Mouse (Mus musculus) gastrocnemius, postnatal 10 days (tissue): Measurements from ENCODE around the gene Drc7. TPM values are rescaled to one million over a fixed set of nuclear protein-coding genes. Genes with fewer than 3 reads are reported as not detected.

Source experiments
- DNase-seq: peaks from one replicate; pipeline ENCODE4 v3.0.0; 2021; ENCODE audit warnings: mixed read lengths
- total RNA-seq, 2 experiments: library from RNA; stranded (reverse); gene quantifications; 2 replicates each; pipeline ENCODE4 v1.2.3; 2021

Drc7 gene
- total RNA-seq, 2 experiments from 2014 or later = not detected

DNA sequence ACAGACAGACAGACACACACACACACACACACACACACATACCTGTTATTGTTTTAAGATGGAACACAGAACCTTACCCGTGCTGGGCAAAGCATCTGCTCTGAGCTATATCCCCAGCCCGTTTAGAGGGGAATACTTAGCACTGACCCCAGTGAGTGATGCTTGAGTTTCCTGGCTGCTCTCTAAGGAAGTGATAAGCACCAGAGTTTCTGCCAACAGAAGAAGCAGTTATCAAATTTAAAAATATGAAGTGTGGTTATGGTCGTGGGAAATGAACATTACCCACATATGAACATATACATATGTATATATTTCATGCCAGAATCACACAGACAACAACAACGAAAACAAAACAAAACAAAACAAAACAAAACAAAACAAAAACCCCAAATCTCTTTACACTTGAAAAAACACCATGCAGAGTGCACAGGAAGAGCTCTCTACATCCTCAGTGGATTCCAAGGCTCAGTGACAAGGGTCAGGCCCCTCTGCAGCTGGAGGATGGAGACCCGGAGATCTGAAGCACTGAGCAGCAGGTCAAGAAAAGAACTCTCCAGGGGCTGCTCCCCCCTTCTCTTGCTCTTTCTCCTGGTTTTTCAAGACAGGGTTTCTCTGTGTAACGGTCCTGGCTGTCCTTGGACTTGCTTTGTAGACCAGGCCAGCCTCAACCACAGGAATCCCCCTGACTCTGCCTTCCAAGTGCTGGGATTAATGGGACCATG, 5.1 kb downstream of the Drc7 start:
- DNase-seq = no peak

DNA sequence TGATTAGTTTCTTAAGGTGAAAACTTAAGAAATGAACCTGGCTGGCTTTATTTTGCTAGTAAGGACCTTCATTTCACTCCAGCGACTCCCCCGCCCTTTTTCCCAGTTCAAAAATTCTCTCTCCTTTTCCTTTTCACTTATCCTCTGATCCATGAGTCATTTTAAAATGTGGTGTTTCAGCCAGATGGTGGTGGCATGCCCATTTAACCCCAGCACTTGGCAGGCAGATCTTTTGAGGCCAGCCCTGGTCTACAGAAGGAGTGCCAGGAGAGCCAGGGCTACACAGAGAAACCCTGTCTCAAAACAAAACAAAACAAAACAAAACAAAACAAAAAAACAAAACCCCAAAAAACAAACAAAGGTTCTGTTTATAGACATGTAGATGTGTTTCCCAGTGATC, 9.6 kb downstream of the Drc7 start:
- DNase-seq = no peak

DNA sequence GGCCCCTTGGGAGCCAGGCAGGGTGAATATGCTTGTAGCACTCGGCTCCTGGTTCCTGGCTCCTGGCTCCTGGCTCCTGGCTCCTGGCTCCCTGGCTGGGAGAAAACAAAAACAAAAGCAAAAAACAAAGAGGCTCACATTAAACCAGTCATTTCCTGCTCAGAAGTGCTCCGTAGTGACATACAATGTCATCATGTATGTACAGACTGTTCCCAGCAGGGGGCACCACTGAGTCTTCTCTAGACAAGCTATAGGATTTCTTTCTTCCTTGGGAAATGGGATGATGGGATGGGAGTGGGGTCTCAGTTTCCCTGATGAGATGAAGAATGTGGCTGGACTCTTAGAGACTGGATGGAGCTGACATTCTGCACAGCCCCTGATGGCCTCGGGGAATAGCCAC, 12.7 kb downstream of the Drc7 start:
- peak; percentile 60 for DNase-seq

DNA sequence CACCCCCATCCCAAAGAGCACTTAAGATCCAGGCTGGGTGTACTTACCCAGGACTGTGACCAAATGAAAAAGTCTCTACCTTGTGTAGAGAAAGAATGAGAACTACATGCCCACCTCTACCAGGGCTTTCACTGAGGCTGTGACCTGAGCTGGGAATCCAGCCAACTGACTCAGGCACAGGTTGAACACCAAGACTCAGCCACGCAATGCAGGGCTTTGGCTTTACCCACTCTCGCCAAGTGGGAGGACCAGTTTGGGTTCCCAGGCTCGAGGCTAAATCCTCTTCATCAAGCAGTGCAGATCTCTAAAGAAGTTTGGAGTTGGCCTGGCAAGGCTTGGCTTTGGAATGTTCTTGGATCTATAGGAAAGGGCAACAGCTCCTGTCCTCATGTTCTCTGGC, 20.6 kb downstream of the Drc7 start:
- no peak for DNase-seq

DNA sequence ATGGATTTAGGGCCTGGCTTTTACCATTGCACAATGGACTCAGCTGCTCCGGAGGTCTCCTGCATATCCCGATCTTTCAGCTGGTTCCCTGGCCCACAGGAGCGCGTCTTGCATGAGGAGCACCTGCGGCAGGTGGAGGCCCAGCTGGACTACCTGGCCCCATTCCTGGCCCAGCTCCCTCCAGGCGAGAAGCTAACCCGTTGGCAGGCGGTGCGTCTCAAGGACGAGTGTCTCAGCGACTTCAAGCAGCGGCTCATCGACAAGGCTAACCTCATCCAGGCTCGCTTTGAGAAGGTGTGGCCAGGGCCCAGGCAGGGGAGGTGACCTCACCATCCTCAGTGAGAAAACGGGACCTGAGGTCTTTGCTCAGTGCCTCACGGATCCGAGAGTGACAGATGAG, 21.2 kb downstream of the Drc7 start:
- DNase-seq = no peak

DNA sequence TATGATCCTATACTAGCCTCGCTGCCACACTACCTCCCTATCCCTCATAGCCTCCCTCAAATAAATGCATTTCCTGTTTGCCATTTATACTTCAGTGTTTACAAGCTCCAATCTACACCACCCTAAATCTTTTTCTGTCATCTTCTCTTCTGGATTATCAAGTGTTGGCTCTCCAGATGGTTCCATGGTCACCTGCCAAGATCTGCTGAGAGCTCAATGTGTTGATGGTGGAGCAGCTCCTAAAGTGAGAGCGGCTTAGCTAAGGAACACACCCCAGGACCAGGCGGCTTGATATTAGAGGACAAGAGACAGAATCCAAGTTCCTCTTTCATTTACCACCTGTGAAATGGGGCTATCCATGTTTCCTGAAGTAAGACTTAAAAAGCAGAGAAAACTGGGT, 23.2 kb downstream of the Drc7 start:
- DNase-seq = no peak

DNA sequence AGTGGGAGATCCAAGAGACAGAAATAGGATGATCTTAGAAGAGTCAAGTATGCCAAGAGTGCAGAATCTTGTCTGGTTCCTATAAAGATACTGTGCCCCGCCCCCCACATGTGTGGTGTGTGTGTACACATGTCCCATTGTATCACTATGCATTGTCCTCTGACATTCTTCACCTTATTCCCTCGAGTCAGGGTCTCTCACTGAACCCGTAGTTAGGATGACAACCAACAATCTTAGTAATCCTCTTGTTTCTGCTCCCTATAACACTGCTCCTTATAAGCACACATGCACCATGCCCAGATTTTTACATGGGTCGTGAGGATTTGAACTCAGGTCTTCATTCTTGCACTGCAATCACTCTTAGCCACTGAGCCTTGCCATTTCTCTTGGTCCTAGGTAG, 24.4 kb downstream of the Drc7 start:
- no peak for DNase-seq

DNA sequence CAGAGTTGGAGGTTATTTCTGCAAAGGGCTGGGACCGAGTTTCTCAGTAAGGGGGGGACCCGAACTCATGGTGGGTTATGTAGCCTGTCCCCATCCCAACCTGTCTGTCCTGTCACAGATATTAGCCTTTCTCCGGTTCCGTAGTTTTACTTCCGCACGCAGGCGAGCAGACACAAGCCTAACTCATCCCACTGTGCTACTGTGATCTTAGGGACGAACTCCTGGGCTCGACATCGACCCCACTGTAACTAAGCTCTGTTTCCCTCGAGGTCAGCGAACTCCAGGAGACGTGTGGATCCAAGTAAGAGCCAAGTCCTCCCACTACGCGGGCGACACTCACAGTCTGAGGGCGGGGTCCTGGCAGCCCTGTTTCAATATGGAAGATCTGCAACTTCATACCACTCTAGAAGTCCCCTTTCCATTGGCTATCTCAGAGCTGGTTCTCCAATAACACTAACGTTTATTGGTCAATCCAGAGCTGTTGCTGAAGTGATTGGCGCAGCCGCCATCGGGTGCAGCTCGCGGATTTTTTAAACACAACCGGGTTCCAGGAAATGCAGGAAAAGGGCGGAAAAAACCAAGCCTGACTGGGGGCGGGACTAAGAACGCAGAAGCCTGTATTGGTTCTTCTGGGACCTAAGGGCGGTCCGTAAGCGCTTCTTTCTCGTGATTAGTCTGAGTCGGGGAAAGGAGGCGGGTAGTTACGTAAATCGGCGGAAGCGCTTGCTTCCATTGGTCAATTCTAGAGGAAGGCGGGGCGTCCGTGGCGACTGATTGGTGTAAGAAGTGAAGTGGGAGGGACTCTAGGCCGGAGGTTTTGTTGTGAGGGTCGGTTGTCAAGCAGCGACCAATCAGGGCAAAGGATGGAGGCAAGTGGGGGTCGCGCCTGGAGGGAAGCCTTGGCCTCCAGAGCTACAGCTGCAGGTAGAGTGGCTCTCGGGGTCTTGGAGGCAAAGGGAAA, 25.8 kb downstream of the Drc7 start, which contains the start of gene Katnb1:
Gene Katnb1, plus strand, starts transcription at position 806 of the 961 bp plus-strand sequence.
- DNase-seq = peak; percentile 91

DNA sequence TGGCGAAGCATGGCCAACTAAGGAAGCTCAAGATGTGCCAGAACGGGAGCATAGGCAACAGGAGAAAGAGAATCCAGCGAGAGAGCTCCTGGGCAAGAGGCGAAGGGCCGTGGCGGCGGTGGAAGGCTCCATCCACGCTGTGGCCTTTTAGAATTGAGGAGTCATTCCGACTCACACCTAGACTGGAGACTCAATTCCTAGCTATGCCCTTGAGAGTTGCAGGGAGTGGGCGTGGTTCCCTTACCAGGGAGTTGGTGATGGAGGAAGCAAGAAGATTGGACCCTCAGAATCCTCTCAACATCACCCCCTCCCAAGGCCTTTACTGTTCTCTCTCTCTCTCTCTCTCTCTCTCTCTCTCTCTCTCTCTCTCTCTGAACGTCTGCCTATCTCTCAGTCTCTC, 26.7 kb downstream of the Drc7 start:
- DNase-seq = no peak

DNA sequence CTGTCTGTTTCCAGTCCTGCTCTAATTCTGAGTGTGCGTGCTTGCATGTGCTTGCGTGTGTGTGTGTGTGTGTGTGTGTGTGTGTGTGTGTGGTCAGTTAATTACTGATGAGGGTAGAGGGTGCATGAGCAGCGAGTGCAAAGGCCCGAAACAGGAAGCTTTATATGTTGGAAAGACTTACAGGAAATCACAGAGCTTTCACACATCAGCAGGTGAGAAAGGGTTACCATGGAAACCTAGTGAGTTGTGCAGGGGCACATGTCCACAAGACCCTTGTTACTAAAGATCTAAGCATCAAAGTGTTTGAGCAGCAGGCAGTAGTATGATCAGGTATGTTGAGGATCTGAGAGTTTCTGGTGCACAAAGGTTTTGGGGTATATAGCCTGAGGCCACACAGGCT, 29.4 kb downstream of the Drc7 start:
- no peak for DNase-seq

DNA sequence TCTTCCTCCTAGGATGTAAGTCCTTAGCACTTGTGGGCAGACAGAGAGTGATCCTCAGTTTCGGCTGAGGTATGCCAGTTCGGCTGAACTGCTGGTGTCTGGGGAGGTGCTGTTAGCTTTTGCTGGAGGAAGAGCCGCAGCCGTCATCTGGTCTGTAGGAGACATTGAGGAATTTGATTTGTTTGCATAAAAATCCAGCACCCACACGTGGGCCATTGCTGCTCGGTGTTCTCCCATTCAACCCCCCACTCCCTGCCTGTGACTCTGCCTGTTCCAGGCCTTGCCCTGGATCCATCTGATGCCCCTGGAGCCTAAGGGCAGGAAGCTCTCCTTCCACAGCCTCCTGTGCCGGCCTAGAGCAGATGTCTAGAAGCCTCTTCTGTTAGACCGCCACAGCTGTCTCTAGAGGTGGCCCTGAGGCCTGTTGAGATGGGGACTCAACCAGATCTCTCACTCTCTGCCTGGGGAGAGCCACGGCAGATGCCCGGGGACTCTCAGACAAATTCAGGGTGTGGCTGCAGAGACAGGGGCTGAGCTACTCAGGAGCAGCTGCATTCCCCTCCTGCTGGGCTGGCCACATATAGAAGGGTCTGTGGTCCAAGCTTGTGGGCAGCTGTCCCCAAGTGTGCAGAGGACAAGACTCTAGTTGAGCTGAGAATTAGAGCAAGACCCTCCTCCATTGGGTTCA, 30.0 kb downstream of the Drc7 start:
- DNase-seq = no peak

DNA sequence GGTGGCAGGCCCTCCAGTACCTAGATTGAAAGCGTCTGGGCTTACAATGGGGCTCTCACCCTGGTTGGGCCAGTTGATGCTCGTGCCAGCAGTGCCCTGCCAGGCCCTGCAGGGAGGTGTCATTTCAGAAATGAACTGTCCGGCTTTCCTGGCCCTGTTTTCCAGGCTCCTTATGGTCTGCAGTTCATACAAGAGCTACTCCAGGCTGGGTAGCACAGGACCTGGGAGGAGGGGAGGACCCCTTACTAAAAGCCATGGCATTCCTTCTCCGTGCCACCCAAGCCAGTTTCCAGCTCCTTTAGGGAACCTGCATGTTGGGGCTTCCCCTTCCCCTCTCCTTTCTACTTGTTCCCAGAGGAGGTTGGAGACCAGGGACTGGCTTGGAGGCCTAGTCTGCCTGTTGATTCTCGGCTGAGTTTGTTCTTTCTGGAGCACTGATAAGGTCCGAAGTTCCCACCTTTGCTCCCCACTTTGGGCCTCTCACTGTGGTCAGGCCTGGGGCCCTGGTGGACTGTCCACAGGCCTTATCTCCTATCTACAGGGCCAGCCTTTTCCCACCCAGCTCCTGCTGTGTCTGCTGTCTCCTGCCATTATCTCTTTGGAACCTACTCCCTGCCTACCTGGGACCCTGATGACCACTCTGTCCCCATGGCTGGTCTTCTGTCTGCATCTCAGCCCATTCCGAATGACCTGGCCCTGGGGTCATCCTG, 30.7 kb downstream of the Drc7 start:
- no peak for DNase-seq

DNA sequence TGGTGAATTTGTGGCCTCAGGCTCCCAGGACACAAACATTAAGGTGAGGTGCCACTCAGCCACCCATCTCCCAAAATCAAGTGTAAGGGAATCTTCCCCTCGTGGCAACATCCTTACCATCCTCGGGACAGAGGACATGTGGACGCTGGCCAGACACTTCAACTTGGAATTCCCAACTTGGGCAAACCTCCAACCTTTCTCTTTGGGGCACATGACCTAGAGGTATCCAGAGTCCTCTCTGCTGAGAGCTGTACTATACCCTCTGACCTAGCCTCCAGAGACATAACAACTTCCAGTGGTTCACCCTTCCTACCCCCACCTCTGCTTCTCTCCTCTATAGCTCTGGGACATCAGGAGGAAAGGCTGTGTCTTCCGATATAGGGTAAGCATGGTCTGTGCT, 38.7 kb downstream of the Drc7 start:
- DNase-seq = no peak

DNA sequence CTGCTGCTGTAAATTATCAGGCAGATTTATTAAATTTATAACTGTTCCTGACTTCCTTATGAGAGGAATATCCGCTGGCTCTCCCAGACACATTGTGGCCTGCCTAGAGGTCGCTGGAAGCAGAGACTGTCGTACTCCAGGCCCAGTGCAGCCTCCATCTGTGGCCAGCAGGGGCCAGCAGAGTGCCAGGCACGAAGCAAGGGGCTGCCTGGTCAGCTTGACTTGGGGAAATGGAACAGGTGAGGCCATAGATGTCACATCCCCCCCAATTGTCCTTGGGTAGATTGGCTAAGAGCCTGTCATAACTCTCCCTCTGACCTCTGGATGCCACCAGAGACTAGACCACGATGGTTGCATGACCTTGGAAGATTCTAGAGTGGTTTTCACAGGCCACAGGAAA, 44.1 kb downstream of the Drc7 start:
- DNase-seq = peak; percentile 75

DNA sequence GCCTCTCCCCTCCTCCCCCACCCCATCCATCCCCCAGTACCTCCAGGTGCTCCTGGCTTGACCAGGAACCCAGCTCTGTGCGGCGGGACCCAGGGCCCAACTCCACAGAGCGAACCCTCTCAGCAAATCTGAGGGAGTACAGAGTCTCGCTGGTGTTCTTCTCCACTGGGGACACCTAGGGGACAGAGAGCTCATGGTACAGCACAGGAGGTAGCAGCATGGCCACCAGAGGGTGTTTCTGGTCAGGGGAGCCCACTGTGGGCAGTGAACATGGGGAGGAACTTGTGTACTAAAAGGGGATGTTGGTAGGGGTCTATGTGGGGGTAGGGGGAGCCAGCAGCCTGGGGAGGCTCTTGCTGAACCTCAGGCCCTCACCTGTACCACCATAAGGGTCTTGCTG, 47.1 kb downstream of the Drc7 start:
- DNase-seq = no peak

DNA sequence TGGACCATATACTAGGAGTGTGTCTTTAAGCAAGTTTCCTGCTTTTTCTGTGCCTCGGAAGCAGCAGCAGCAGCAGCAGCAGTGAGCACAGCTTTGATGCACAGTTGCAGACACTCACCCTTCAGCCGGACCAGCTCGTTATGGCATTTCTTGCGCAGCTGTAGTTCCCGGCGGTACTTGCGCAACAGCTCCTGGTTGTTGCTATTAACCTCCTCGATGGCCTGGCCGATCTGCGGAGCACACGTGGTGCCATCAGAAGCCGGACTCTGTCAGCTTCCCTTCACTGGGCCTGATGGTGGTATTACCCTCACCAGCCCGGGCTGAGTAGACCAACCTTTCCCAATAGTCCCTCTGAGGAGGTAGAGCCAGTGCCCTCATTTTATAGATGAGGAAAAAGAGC, 52.4 kb downstream of the Drc7 start:
- DNase-seq = no peak

DNA sequence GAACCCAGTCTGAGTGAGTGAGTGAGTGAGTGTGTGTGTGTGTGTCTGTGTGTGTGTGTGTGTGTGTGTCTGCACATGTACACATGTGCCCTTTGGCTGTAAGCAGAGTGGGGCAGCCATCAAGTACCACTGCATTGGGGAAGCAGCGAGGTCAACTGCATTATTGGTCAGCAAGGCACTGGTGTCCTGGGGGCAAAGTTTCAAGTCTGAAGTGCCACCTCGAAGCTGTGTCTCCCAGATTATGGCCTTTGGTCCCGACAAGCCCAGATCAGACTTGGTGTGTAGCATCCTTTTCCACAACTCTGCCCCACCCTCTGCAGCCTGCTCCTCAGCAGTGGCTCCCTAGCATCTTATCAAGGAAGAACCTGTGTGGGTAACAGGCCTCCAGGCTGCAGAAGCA, 57.7 kb downstream of the Drc7 start:
- no peak for DNase-seq

DNA sequence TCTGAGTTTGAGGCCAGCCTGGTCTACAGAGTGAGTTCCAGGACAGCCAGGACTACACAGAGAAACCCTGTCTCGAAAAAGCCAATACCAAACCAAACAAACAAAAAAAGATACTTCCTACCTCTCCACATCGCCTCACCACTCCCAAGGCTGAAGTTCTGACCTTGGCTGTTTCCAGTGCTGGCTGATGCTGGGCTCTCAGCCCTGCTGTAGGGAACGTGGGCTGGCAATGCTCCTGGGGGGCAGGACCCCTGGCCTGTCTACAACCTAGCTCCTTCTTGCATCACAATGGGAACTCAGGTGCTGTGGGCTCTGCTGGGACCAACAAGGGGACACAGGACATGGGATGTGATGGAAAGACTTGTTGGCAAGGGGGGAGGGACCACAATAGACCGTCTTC, 58.2 kb downstream of the Drc7 start:
- no peak for DNase-seq

DNA sequence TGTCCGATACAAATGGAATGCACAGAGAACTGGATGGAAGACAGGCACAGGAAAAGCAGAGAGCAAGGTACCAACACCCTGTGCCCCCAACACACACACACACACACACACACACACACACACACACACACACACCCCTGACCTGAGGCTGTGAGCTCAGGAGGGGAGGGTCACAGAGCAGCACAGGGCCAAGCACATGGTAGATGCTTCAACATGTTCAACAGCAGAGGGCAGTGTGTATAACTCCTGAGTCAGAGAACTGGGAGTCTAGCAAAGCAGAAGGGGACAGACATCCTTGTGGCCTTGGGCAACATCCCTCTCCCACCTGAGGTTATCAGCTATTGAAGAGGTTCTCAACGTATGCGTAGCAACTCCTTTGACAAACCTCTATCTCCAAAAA, 58.8 kb downstream of the Drc7 start:
- DNase-seq = no peak

DNA sequence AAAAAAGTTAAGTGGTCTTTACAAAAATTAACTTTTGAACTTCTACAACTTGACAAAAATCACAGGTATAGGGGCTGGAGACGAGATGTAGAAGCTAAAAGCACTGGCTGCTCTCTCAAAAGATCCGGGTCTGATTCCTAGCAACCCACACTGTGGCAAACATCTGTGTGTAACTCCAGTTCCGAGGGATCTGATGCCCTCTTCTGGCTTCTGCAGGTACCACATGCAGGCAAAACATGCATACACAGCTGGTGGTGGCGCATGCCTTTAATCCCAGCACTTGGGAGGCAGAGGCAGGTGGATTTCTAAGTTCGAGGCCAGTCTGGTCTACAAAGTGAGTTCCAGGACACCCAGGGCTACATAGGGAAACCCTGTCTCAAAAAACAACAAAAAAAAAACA, 68.6 kb downstream of the Drc7 start:
- no peak for DNase-seq

DNA sequence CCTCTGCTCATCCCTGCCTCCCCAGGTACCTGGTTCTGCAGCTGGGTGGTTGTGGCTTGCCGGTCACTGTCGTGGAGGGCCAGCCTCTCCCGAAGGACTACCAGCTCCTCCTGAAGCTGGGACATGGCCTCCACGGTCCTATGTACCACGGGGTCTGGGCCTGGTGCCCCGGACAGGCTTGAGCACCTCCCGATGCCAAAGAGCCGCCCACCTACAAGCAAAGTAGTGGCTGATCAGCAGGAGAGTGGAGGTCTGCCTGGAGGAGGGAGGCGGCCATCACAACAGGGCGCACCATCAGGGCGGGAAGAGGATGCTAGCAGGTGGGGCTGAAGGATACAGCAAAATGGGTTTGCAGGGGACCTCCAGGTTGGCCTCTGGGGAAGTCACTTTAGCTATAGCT, 71.6 kb downstream of the Drc7 start:
- no peak for DNase-seq

DNA sequence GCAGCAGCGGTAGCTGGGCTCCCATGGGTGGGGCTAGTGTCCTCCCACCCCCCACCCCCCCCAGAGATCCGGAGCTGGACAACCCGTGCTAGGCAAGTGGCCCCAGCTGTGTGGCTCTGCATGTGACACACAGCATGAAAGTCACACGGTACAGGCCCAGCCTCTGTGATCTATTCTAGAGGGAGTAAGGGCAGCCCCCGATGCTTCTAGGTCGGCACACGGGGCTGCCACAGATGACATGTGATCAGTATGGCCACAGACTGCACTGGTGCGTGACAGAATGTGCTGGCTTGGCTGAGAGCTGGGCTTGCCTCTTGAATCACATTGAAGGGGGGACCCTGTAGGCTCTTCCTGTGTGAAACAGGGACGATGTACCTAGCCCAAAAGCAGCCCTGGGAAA, 72.8 kb downstream of the Drc7 start:
- no peak for DNase-seq
